ENCODE assay signal across 13 mouse cellular contexts in genomic region chr6:111368551-111368950, GRCm38 (mm10).
"Had no signal": no experiment of that assay in that cellular context is flagged by ENCODE, and none has a peak within 500 bp of the region (broad histone marks: within the 10 kb centered on the region; RNA-seq: fewer than 3 reads in every experiment).

No protein-coding gene starts in this region.

- H3K4me1 ChIP-seq: liver, embryonic 15.5 days; lung, embryonic 15.5 days; megakaryocyte, embryonic 14.5 days had no signal

- H3K4me2 ChIP-seq: hindbrain, embryonic 14.5 days; liver, embryonic 15.5 days; lung, embryonic 15.5 days; midbrain, embryonic 11.5 days; midbrain, embryonic 15.5 days; neural tube, embryonic 12.5 days had no signal

- ATAC-seq: intestine, embryonic 16.5 days; midbrain, embryonic 15.5 days had no signal

- DNase-seq: lung, postnatal 14 days; thymus, postnatal 14 days had no signal

- H3K9ac ChIP-seq: hindbrain, embryonic 14.5 days; liver, embryonic 15.5 days; lung, embryonic 15.5 days; midbrain, embryonic 15.5 days; neural tube, embryonic 12.5 days had no signal

- H3K36me3 ChIP-seq: limb, embryonic 10.5 days; liver, embryonic 15.5 days; lung, embryonic 15.5 days; midbrain, embryonic 15.5 days; neural tube, embryonic 12.5 days had no signal

- H3K4me3 ChIP-seq: limb, embryonic 10.5 days; liver, embryonic 15.5 days; lung, embryonic 15.5 days; megakaryocyte, embryonic 14.5 days; midbrain, embryonic 15.5 days; neural tube, embryonic 12.5 days had no signal

- H3K27me3 ChIP-seq: liver, embryonic 15.5 days; lung, embryonic 15.5 days; megakaryocyte, embryonic 14.5 days; midbrain, embryonic 15.5 days; neural tube, embryonic 12.5 days had no signal

- H3K27ac ChIP-seq: hindbrain, embryonic 14.5 days; limb, embryonic 10.5 days; liver, embryonic 15.5 days; lung, embryonic 15.5 days; macrophage; midbrain, embryonic 15.5 days; neural tube, embryonic 12.5 days; stomach, postnatal 0 days had no signal

- H3K9me3 ChIP-seq: limb, embryonic 10.5 days; liver, embryonic 15.5 days; lung, embryonic 15.5 days; midbrain, embryonic 15.5 days; neural tube, embryonic 12.5 days had no signal
